Mouse (Mus musculus) ES-E14 (cell line): ENCODE results near the gene AW549877. TPM values are rescaled to one million over a fixed set of nuclear protein-coding genes. Genes with fewer than 3 reads are reported as not detected.

Source experiments
- DNase-seq: peaks from one replicate; pipeline ENCODE4 v3.0.0-alpha.2; 2013; ENCODE audit warnings: low read depth, low spot score
- H3K27ac ChIP-seq: 2 replicates; pipeline ENCODE4 v1.5.1; 2012; ENCODE audit warnings: low read depth, mild to moderate bottlenecking, low read length, moderate library complexity, mixed read lengths; ENCODE audit not compliant: poor library complexity, insufficient read depth, severe bottlenecking
- H3K36me3 ChIP-seq: 2 replicates; pipeline ENCODE4 v1.6.1; 2012; ENCODE audit warnings: mild to moderate bottlenecking, low read length, moderate library complexity, mixed read lengths; ENCODE audit not compliant: control insufficient read depth, poor library complexity, insufficient read depth, severe bottlenecking
- H3K4me1 ChIP-seq, 2 experiments: fragments of 150-350 bp in 1 of 2; sonication (generic) in 1 of 2; 2 replicates each; pipeline ENCODE4 v1.6.1; 2012; ENCODE audit warnings: low read length in 2 of 2, mild to moderate bottlenecking in 1 of 2, mixed read lengths in 1 of 2; ENCODE audit not compliant: control insufficient read depth in 2 of 2, insufficient read depth in 2 of 2, poor library complexity in 1 of 2
- H3K4me3 ChIP-seq, 2 experiments: fragments of 150-350 bp in 1 of 2; sonication (generic) in 1 of 2; 2 replicates each; pipeline ENCODE4 v1.5.1; 2012; ENCODE audit warnings: low read length in 2 of 2, low read depth in 1 of 2, mild to moderate bottlenecking in 1 of 2, mixed read lengths in 1 of 2; ENCODE audit not compliant: insufficient read depth in 1 of 2, poor library complexity in 1 of 2, severe bottlenecking in 1 of 2
- H3K9ac ChIP-seq: 2 replicates; pipeline ENCODE4 v1.6.1; 2012; ENCODE audit warnings: low read depth, mild to moderate bottlenecking, low read length, mixed read lengths; ENCODE audit not compliant: poor library complexity, insufficient read depth, severe bottlenecking
- H3K9me3 ChIP-seq: fragments of 150-350 bp; sonication (generic); 2 replicates; pipeline ENCODE4 v1.6.1; 2012; ENCODE audit warnings: low read depth, mild to moderate bottlenecking, low read length; ENCODE audit not compliant: control insufficient read depth, insufficient read depth
- CHD2 ChIP-seq: IDR thresholded peaks from 2 replicates; pipeline ENCODE4 v1.6.1; 2014; ENCODE audit warnings: mild to moderate bottlenecking, low read depth, low read length, inconsistent platforms
- HCFC1 ChIP-seq: IDR thresholded peaks from 2 replicates; pipeline ENCODE4 v1.6.1; 2012; ENCODE audit warnings: low read length, inconsistent platforms, borderline replicate concordance; ENCODE audit not compliant: insufficient read depth
- MAFK ChIP-seq: IDR thresholded peaks from 2 replicates; pipeline ENCODE4 v1.6.1; 2014; ENCODE audit warnings: mild to moderate bottlenecking, low read depth, low read length, inconsistent platforms; ENCODE audit not compliant: insufficient read depth
- ZC3H11A ChIP-seq: IDR thresholded peaks from 2 replicates; pipeline ENCODE4 v1.6.1; 2012; ENCODE audit warnings: low read depth, mild to moderate bottlenecking, inconsistent platforms, low read length, borderline replicate concordance
- ZNF384 ChIP-seq: IDR thresholded peaks from 2 replicates; pipeline ENCODE4 v1.6.1; 2012; ENCODE audit warnings: low read depth, low read length, inconsistent platforms
- in situ Hi-C, 2 experiments: fragments of 600-800 bp; cut with MboI; formaldehyde crosslinking; loops; one replicate each; pipeline ENCODE4 v1.15.1; 2025; ENCODE audit warnings: low sequenced_read_pairs in 2 of 2, inconsistent platforms in 1 of 2; ENCODE audit not compliant: unreplicated experiment in 2 of 2
- total RNA-seq: library from RNA; depleted of rRNA; stranded (reverse); fragments of 300-350 nt; gene quantifications from 2 replicates; pipeline ENCODE4 v1.2.3, GENCODE M21; 2012

Gene AW549877
- total RNA-seq, 1 experiment = 22.6 TPM

GRCm38 (mm10) chr15:3996267-3997010 is 895 bp upstream of the AW549877 start:
- DNase-seq = peak; percentile 51
- in situ Hi-C loops = no loop called here
- H3K36me3 ChIP-seq = peaks cover 2% of the 10 kb centered on the region
- H3K9me3 ChIP-seq = no peaks in the 10 kb centered on the region
- peak overlapping the region; percentile 86 for H3K27ac ChIP-seq
- H3K9ac ChIP-seq = peak overlapping the region; percentile 68
- H3K4me3 ChIP-seq = peak overlapping the region; percentile 67 to 72
- TF ChIP-seq ZNF384 (no peak), HCFC1 (no peak), MAFK (no peak), CHD2 (no peak), ZC3H11A (no peak)
- peaks cover 0 to 2% of the 10 kb centered on the region in 2 experiments; a peak in 1 of 4 replicates for H3K4me1 ChIP-seq

- TF ChIP-seq ZNF384 = peak; percentile 38; the same call in 1 of the 2 replicates
- no peak for TF ChIP-seq MAFK
- Histone ChIP-seq H3K36me3 (peaks cover 3% of the 10 kb centered on the region), H3K9ac (peak overlapping the region; percentile 97), H3K9me3 (no peaks in the 10 kb centered on the region), H3K27ac (peak overlapping the region; percentile 87), H3K4me1 (peaks cover 0 to 2% of the 10 kb centered on the region in 2 experiments; a peak in 1 of 4 replicates), H3K4me3 (peak overlapping the region; percentile 87 to 97)
- in situ Hi-C loops = no loop called here
- no peak for DNase-seq
Observed at GRCm38 (mm10) chr15:3994852-3995447, 594 bp downstream of the AW549877 start.

- TF ChIP-seq ZNF384 (no peak), CHD2 (no peak), HCFC1 (no peak), MAFK (no peak), ZC3H11A (no peak; the same call in 1 of the 2 replicates)
- H3K9ac ChIP-seq = no peak overlapping the region
- no peak overlapping the region for H3K27ac ChIP-seq
- peaks cover 7% of the 10 kb centered on the region for H3K36me3 ChIP-seq
- no peak for DNase-seq
- no peak overlapping the region for H3K4me3 ChIP-seq
- H3K4me1 ChIP-seq = no peaks in the 10 kb centered on the region
- no peaks in the 10 kb centered on the region for H3K9me3 ChIP-seq
- in situ Hi-C loops = no loop called here
Observed at GRCm38 (mm10) chr15:3987981-3988380, 7.6 kb downstream of the AW549877 start.

- in situ Hi-C loops = no loop called here
- Histone ChIP-seq H3K4me3 (no peak overlapping the region), H3K4me1 (no peaks in the 10 kb centered on the region), H3K9ac (no peak overlapping the region), H3K27ac (no peak overlapping the region), H3K36me3 (peaks cover 4% of the 10 kb centered on the region), H3K9me3 (no peaks in the 10 kb centered on the region)
- no peak for DNase-seq
- TF ChIP-seq HCFC1 = no peak
- no peak for TF ChIP-seq MAFK
- no peak for TF ChIP-seq ZNF384
- TF ChIP-seq ZC3H11A = no peak
- TF ChIP-seq CHD2 = no peak
Observed at GRCm38 (mm10) chr15:3984876-3985275, 10.7 kb downstream of the AW549877 start.
